Mouse (Mus musculus) olfactory bulb, adult 2 months (tissue): ENCODE measurements at regions not wholly inside any gene's neighbourhood (a gene's known extent, or its start where the extent isn't known, plus 50 kb on each side); places are given as distances from the start of the nearest gene placed in this dataset.

Experiments
- CTCF ChIP-seq: fragments of 200-500 bp; IDR thresholded peaks from 2 replicates; pipeline ENCODE4 v1.5.1; 2012; ENCODE audit warnings: low read depth, mild to moderate bottlenecking, low read length, moderate library complexity; ENCODE audit not compliant: insufficient read depth
- POLR2A ChIP-seq: fragments of 200-500 bp; IDR thresholded peaks from 2 replicates; pipeline ENCODE4 v1.6.1; 2012; ENCODE audit warnings: mild to moderate bottlenecking, low read depth, low read length, moderate library complexity; ENCODE audit not compliant: insufficient read depth

- TF ChIP-seq CTCF, result no peak
- TF ChIP-seq POLR2A, result no peak
Observed at GRCm38 (mm10) chr3:143909341-143909740, 295.7 kb downstream of the Lmo4 start.
